Mouse (Mus musculus) heart, postnatal 0 days (tissue): ENCODE measurements around the gene 2610042L04Rik. TPM values are rescaled to one million over a fixed set of nuclear protein-coding genes. Genes with fewer than 3 reads are reported as not detected.
"Not testable (repeated sequence)": the region's sequence is repeated elsewhere in the genome, so short reads cannot be mapped to it uniquely, and the experiment has no call there.

ENCODE experiments used
- ATAC-seq: fragments of 200-750 bp; cut with Nextera tagmentation; 2 replicates; pipeline ENCODE4 v1.8.0; 2017; ENCODE audit warnings: low read depth, moderate number of reproducible peaks, moderate library complexity; ENCODE audit not compliant: insufficient read depth
- DNase-seq: peaks from one replicate; pipeline ENCODE4 v3.0.0-alpha.2; 2016; ENCODE audit warnings: low spot score
- H3K27ac ChIP-seq: fragments of 300-500 bp; sonication (generic); 2 replicates; pipeline ENCODE4 v1.5.1; 2014; ENCODE audit warnings: low read depth, mild to moderate bottlenecking
- H3K27me3 ChIP-seq: fragments of 300-500 bp; sonication (generic); 2 replicates; pipeline ENCODE4 v1.6.1; 2014; ENCODE audit warnings: low read length, mixed read lengths; ENCODE audit not compliant: control insufficient read depth, insufficient read depth
- H3K36me3 ChIP-seq: fragments of 300-500 bp; sonication (generic); replicated peaks from 2 replicates; pipeline ENCODE4 v1.6.1; 2014; ENCODE audit warnings: low read length, mixed read lengths; ENCODE audit not compliant: control insufficient read depth, insufficient read depth
- H3K4me1 ChIP-seq: fragments of 300-500 bp; sonication (generic); 2 replicates; pipeline ENCODE4 v1.6.1; 2014; ENCODE audit warnings: antibody characterized with exemption; ENCODE audit not compliant: control insufficient read depth, insufficient read depth
- H3K4me2 ChIP-seq: fragments of 300-500 bp; sonication (generic); 2 replicates; pipeline ENCODE4 v1.6.1; 2014; ENCODE audit warnings: low read depth, mild to moderate bottlenecking, low read length, moderate library complexity
- H3K4me3 ChIP-seq: fragments of 300-500 bp; sonication (generic); 2 replicates; pipeline ENCODE4 v1.5.1; 2014; ENCODE audit warnings: low read depth, low read length
- H3K9ac ChIP-seq: fragments of 300-500 bp; sonication (generic); replicated peaks from 2 replicates; pipeline ENCODE4 v1.6.1; 2014; ENCODE audit warnings: low read depth, low read length, mixed read lengths
- H3K9me3 ChIP-seq: fragments of 300-500 bp; sonication (generic); replicated peaks from 2 replicates; pipeline ENCODE4 v1.6.1; 2016; ENCODE audit warnings: low read length; ENCODE audit not compliant: control insufficient read depth
- WGBS: fragments of 180-500 bp; shearing (Covaris S2); extraction: QIAGEN DNeasy Blood & Tissue Kit; methylation state at CpG from one replicate; pipeline ENCODE4 v1.1.7; 2014; 5-methylcytosine and 5-hydroxymethylcytosine counted together
- polyA plus RNA-seq: library from polyadenylated mRNA; unstranded; fragments of >200 nt; fragmentation: Nextera tagmentation; extraction: Ambion mirVana; gene quantifications from 2 replicates; pipeline ENCODE4 v1.2.1, GENCODE M21; 2015
- total RNA-seq: library from RNA; depleted of rRNA; stranded (reverse); fragments of >200 nt; gene quantifications from 2 replicates; pipeline ENCODE4 v1.2.3, GENCODE M21; 2014; ENCODE audit warnings: low replicate concordance; rRNA removed

2610042L04Rik gene
- total and polyA plus RNA-seq, 2 experiments from 2014 or later: not detected

- DNase-seq, ATAC-seq, H3K36me3 ChIP-seq, H3K9ac ChIP-seq, H3K4me1 ChIP-seq, H3K27me3 ChIP-seq, H3K27ac ChIP-seq, H3K4me2 ChIP-seq, H3K4me3 ChIP-seq, H3K9me3 ChIP-seq: not testable (repeated sequence)
- WGBS: 47% methylated on average over 1 of the region's 3 CpGs
Measured at GRCm38 (mm10) chr14:4397226-4397625, 62.7 kb downstream of the 2610042L04Rik start, which contains the start of gene Gm3159. Gm3159 (plus strand) TSS chr14:4397526.

GRCm38 (mm10) chr14:4398624-4399023 is 64.1 kb downstream of the 2610042L04Rik start:
- ATAC-seq, DNase-seq, H3K4me1 ChIP-seq, H3K27ac ChIP-seq, H3K4me3 ChIP-seq, H3K9me3 ChIP-seq, H3K9ac ChIP-seq, H3K27me3 ChIP-seq, H3K36me3 ChIP-seq, H3K4me2 ChIP-seq: not testable (repeated sequence)

GRCm38 (mm10) chr14:4400115-4400789 is 65.7 kb downstream of the 2610042L04Rik start:
- not testable (repeated sequence) for H3K4me2 ChIP-seq, H3K27ac ChIP-seq, H3K4me3 ChIP-seq, H3K9ac ChIP-seq, H3K9me3 ChIP-seq, H3K36me3 ChIP-seq, H3K27me3 ChIP-seq, ATAC-seq, DNase-seq, H3K4me1 ChIP-seq
- 76% methylated on average over 5 of the region's 5 CpGs for WGBS

GRCm38 (mm10) chr14:4401245-4401644 is 66.7 kb downstream of the 2610042L04Rik start:
- WGBS: 59% methylated on average over 5 of the region's 5 CpGs
- H3K9ac ChIP-seq, H3K27ac ChIP-seq, DNase-seq, H3K36me3 ChIP-seq, H3K9me3 ChIP-seq, H3K27me3 ChIP-seq, H3K4me1 ChIP-seq, H3K4me2 ChIP-seq, H3K4me3 ChIP-seq, ATAC-seq: not testable (repeated sequence)

- not testable (repeated sequence) for H3K4me3 ChIP-seq, H3K4me1 ChIP-seq, H3K27ac ChIP-seq, H3K36me3 ChIP-seq, H3K9ac ChIP-seq, H3K9me3 ChIP-seq, H3K4me2 ChIP-seq, DNase-seq, H3K27me3 ChIP-seq, ATAC-seq
Measured at GRCm38 (mm10) chr14:4403840-4404239, 69.3 kb downstream of the 2610042L04Rik start.

Other genes with a start within 250 kb of the 2610042L04Rik start
- 0.12 TPM in 1 of 2 replicates, not detected in the other for gene Gm8108, start 224.2 kb upstream of the 2610042L04Rik start, total RNA-seq
- 0.14 and 0.21 TPM in 2 replicates for gene Gm8108, start 224.2 kb upstream of the 2610042L04Rik start, polyA plus RNA-seq
- not detected in 2 replicates for gene Gm3127, start 169.7 kb upstream of the 2610042L04Rik start, total RNA-seq
- gene Gm3127, start 169.7 kb upstream of the 2610042L04Rik start, polyA plus RNA-seq: not detected in 2 replicates
- not detected in 2 replicates for gene Gm2974, start 152.2 kb upstream of the 2610042L04Rik start, total RNA-seq
- gene Gm2974, start 152.2 kb upstream of the 2610042L04Rik start, polyA plus RNA-seq: not detected in 2 replicates
- gene Gm3138, start 85.1 kb upstream of the 2610042L04Rik start, total RNA-seq: not detected in 2 replicates
- gene Gm3138, start 85.1 kb upstream of the 2610042L04Rik start, polyA plus RNA-seq: not detected in 2 replicates
- gene Gm3149, start 17.5 kb upstream of the 2610042L04Rik start, total RNA-seq: not detected in 2 replicates
- not detected in 2 replicates for gene Gm3149, start 17.5 kb upstream of the 2610042L04Rik start, polyA plus RNA-seq
- not detected in 2 replicates for gene Gm3159, start 62.8 kb downstream of the 2610042L04Rik start, total RNA-seq
- not detected in 2 replicates for gene Gm3159, start 62.8 kb downstream of the 2610042L04Rik start, polyA plus RNA-seq
- gene Gm3164, start 80.7 kb downstream of the 2610042L04Rik start, total RNA-seq: not detected in 2 replicates
- gene Gm3164, start 80.7 kb downstream of the 2610042L04Rik start, polyA plus RNA-seq: not detected in 2 replicates
- not detected in 2 replicates for gene Gm3173, start 96.2 kb downstream of the 2610042L04Rik start, total RNA-seq
- gene Gm3173, start 96.2 kb downstream of the 2610042L04Rik start, polyA plus RNA-seq: not detected in 2 replicates
- not detected in 2 replicates for gene Gm3182, start 147.0 kb downstream of the 2610042L04Rik start, total RNA-seq
- not detected in 2 replicates for gene Gm3182, start 147.0 kb downstream of the 2610042L04Rik start, polyA plus RNA-seq
- not detected in 2 replicates for gene Gm3047, start 220.6 kb downstream of the 2610042L04Rik start, total RNA-seq
- not detected in 2 replicates for gene Gm3047, start 220.6 kb downstream of the 2610042L04Rik start, polyA plus RNA-seq